Mouse (Mus musculus) adrenal gland, adult (tissue): ENCODE data around the gene Tut1.
"Not testable (repeated sequence)": the region's sequence is repeated elsewhere in the genome, so short reads cannot be mapped to it uniquely, and the experiment has no call there.

Experiments
- DNase-seq, 2 experiments: peaks; one replicate each; pipeline ENCODE4 v3.0.0; 2022 to 2023; ENCODE audit warnings: low spot score in 1 of 2; ENCODE audit not compliant: inconsistent age in 2 of 2

Tut1 gene

DNA sequence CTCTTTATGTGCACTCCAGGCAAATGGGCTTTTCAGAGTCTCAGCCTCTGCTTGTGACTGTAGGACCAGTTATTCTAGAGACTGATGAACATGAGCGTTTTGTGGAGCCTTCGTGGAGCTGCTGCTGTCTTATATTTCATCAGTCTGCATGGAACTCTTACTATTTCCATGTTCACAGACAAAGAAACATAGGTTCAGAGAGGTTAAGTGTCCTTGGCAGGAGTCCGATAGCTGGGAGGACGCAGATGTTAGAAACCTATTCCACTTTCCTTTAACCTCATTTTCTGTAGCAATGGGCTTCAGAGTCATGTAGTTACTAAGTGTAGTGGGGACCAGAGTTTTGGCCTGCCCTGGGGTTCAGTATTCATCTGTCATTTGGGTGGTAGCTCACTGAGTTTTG, 45.6 kb downstream of the Tut1 start:
- no peak for DNase-seq

- DNase-seq = not testable (repeated sequence)
Observed at GRCm38 (mm10) chr19:9006915-9007314, 53.3 kb downstream of the Tut1 start.
